Mouse (Mus musculus): ENCODE measurements around the gene Gm4779.

DNA sequence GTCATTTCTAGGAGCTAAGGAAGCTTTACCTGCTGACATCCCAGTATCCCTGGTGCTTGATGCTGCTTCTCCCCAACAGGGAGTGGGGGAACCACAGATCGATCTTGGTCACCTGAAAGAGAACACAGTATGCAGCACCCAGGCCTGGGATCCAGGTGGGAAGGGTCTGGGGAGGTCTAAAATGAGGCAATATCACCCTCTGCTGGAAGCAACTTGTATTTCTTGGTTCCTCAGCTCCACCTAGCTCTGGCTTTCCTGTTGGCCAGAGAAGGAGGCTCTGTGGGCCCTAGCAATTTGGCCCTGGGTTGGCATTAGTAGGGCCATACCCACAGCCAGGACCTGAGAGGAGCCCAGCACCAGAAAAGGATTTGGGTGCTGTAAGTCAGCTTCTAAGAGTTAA, 24.9 kb upstream of the Gm4779 start:
- TF ChIP-seq POLR2A (IDR thresholded peaks at IDR 0.05; ENCODE audit: control insufficient read depth, extremely low read depth, insufficient read depth, low read length, poor library complexity) (no peak), CTCF (IDR thresholded peaks at IDR 0.05; ENCODE audit: borderline replicate concordance, control insufficient read depth, extremely low read depth, insufficient read depth, low read length, poor library complexity) (no peak)

All from thymus, adult 2 months (tissue).